Mouse (Mus musculus) liver, adult 2 months (tissue): ENCODE results near the gene Snx13. TPM values are rescaled to one million over a fixed set of nuclear protein-coding genes. Genes with fewer than 3 reads are reported as not detected.

Source experiments
- DNase-seq: peaks from one replicate; pipeline ENCODE4 v3.0.0-alpha.2; 2011; ENCODE audit warnings: low read depth, low spot score; ENCODE audit errors: extremely low read depth
- H3K27ac ChIP-seq: fragments of 200-500 bp; replicated peaks from 2 replicates; pipeline ENCODE4 v1.5.1; 2012; ENCODE audit warnings: low read depth, mild to moderate bottlenecking, control low read depth, inconsistent platforms, low read length; ENCODE audit not compliant: insufficient read depth
- H3K27me3 ChIP-seq: fragments of 200-500 bp; 2 replicates; pipeline ENCODE4 v1.6.1; 2012; ENCODE audit warnings: mild to moderate bottlenecking, moderate library complexity, low read length, inconsistent platforms; ENCODE audit not compliant: control insufficient read depth, insufficient read depth
- H3K36me3 ChIP-seq: fragments of 200-500 bp; 2 replicates; pipeline ENCODE4 v1.6.1; 2012; ENCODE audit warnings: low read length, inconsistent platforms; ENCODE audit not compliant: control insufficient read depth, insufficient read depth
- H3K4me1 ChIP-seq: fragments of 200-500 bp; 2 replicates; pipeline ENCODE4 v1.6.1; 2011; ENCODE audit warnings: low read length; ENCODE audit not compliant: control insufficient read depth, insufficient read depth
- H3K4me3 ChIP-seq: fragments of 200-500 bp; 2 replicates; pipeline ENCODE4 v1.5.1; 2011; ENCODE audit warnings: low read depth, mild to moderate bottlenecking, control low read depth, low read length, moderate library complexity; ENCODE audit not compliant: insufficient read depth
- H3K79me2 ChIP-seq: fragments of 200-500 bp; 2 replicates; pipeline ENCODE4 v1.6.1; 2012; ENCODE audit warnings: inconsistent platforms, mild to moderate bottlenecking, low read length, moderate library complexity; ENCODE audit not compliant: control insufficient read depth, insufficient read depth
- H3K9ac ChIP-seq: fragments of 200-500 bp; 2 replicates; pipeline ENCODE4 v1.6.1; 2012; ENCODE audit warnings: low read depth, mild to moderate bottlenecking, control low read depth, inconsistent platforms, low read length
- CTCF ChIP-seq: fragments of 200-500 bp; IDR thresholded peaks from 2 replicates; pipeline ENCODE4 v1.5.1; 2011; ENCODE audit warnings: low read depth, low read length, control low read depth
- POLR2A ChIP-seq: fragments of 200-500 bp; IDR thresholded peaks from 2 replicates; pipeline ENCODE4 v1.6.1; 2011; ENCODE audit warnings: low read length, control low read depth; ENCODE audit not compliant: insufficient read depth; ENCODE audit errors: extremely low read depth
- WGBS: fragments of 180-500 bp; shearing (Covaris S2); methylation state at CpG from one replicate; pipeline ENCODE4 v1.1.7; 2018; 5-methylcytosine and 5-hydroxymethylcytosine counted together
- polyA plus RNA-seq: library from polyadenylated mRNA; depleted of rRNA; stranded (reverse); fragments of >200 nt; gene quantifications from 2 replicates; pipeline ENCODE4 v1.2.3, GENCODE M21; 2012
- total RNA-seq: library from RNA; depleted of rRNA; stranded (reverse); fragments of >200 nt; gene quantifications from 2 replicates; pipeline ENCODE4 v1.2.3, GENCODE M21; 2014

Gene Snx13
- total and polyA plus RNA-seq, 2 experiments, result 3.5 to 22.3 TPM

DNA sequence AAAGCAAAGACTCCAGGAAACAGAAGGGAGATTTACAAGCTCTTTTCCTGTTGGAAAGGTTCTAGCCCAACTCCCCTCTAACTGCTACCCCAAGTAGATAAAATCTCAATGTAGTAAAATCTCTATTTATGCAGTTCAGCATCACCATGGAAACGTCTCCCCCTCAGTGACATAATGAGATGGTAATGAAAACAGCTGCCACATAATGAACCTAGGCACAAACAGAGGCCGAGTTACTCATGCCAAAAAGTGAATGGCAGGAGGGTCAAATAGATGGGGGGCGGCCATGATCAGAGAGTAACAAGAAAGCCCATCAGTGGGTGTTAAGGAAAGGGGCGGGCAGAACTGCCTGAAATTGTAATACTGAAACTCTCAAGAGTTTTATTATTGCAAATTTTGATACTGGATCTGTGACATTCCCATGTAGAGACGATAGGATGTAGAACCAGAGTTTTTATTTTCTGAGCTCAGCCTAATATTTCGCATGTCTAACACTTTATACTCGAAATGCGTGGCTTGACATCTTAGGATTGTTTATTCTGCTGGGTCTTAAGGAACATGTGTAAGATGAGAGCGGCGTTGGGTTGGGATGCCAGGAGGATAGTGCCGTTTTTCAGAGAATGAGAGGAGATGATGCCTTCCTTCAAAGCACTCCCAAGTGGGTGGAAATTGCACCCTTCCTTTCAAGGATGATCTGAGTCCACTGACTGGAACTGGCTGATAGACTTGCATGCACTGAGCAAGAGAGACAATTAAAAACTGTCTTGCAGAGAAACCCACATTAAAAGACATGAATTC, 38.4 kb upstream of the Snx13 start:
- WGBS, result 87% methylated on average over 11 of the region's 11 CpGs
- no peak overlapping the region for H3K27ac ChIP-seq
- no peaks in the 10 kb centered on the region for H3K79me2 ChIP-seq
- no peak overlapping the region for H3K4me3 ChIP-seq
- no peaks in the 10 kb centered on the region for H3K27me3 ChIP-seq
- no peaks in the 10 kb centered on the region for H3K4me1 ChIP-seq
- no peak overlapping the region for H3K9ac ChIP-seq
- no peaks in the 10 kb centered on the region for H3K36me3 ChIP-seq
- DNase-seq, result no peak
- TF ChIP-seq POLR2A, result no peak
- no peak for TF ChIP-seq CTCF

DNA sequence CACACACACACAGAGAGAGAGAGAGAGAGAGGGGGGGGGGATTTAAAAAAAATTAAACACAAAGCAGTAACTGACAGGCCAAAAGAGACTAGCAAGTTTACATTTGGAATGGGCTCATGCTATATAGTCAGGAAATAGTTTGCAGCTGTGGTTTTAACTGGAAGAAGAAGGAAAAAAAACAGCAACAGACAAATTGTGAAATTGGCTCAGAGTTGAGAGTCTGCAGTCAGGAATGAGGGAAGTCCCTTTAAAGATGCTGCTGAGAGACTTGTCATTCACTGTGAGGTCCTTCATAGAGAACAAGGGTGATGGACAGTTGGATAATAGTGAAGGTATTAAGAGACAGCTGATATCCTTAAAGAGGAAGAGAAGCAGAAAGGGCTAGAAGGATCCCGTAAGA, 35.5 kb upstream of the Snx13 start:
- 98% methylated on average over 1 of the region's 1 CpGs for WGBS
- Histone ChIP-seq H3K4me1 (no peaks in the 10 kb centered on the region), H3K79me2 (no peaks in the 10 kb centered on the region), H3K9ac (no peak overlapping the region), H3K4me3 (no peak overlapping the region), H3K36me3 (no peaks in the 10 kb centered on the region), H3K27me3 (no peaks in the 10 kb centered on the region), H3K27ac (no peak overlapping the region)
- TF ChIP-seq CTCF (no peak), POLR2A (no peak)
- DNase-seq, result no peak

DNA sequence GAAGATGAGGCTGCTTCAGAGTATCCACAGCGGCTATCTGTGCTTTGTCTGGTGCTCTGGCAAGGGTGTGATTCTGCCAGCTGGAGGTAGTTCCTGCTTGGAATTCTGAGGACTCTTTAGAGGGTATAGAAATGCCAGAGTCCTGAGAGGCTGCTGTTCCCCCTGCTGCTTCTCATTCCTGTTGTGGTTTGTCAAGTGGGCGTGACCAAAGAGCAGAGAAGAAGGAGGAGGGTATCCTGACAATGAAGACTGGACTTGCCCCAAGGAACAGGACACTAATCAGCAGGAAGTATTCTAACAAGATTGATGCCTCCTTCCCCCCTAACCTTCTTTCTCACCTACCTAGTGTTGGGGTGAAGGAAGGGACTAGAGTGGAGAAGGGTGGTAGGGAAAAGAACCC, 33.0 kb upstream of the Snx13 start:
- no peak for DNase-seq
- Histone ChIP-seq H3K9ac (no peak overlapping the region), H3K79me2 (no peaks in the 10 kb centered on the region), H3K4me1 (no peaks in the 10 kb centered on the region), H3K27ac (no peak overlapping the region), H3K4me3 (no peak overlapping the region), H3K27me3 (no peaks in the 10 kb centered on the region), H3K36me3 (no peaks in the 10 kb centered on the region)
- TF ChIP-seq CTCF (no peak), POLR2A (no peak)
- 87% methylated on average over 2 of the region's 2 CpGs for WGBS

DNA sequence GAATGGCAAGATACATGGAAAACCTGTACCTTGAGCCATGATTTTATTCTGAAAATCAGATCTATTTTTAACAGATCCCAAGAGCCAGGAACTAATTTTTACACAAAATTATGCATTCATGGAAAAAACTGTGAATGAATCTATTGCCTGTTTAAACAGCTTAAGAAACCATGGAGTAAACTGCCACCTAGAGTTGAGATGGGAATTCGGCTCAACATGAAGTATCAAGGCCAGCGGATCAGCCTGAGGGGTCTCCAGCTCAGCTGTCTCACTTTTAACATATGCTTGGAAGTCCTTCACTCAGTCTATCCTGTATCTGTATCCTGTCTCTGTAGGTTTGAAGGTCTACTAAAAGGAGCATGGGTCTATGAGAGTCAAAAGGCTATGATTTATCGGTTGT, 30.9 kb upstream of the Snx13 start:
- 69% methylated on average over 3 of the region's 3 CpGs for WGBS
- TF ChIP-seq CTCF (no peak), POLR2A (no peak)

DNA sequence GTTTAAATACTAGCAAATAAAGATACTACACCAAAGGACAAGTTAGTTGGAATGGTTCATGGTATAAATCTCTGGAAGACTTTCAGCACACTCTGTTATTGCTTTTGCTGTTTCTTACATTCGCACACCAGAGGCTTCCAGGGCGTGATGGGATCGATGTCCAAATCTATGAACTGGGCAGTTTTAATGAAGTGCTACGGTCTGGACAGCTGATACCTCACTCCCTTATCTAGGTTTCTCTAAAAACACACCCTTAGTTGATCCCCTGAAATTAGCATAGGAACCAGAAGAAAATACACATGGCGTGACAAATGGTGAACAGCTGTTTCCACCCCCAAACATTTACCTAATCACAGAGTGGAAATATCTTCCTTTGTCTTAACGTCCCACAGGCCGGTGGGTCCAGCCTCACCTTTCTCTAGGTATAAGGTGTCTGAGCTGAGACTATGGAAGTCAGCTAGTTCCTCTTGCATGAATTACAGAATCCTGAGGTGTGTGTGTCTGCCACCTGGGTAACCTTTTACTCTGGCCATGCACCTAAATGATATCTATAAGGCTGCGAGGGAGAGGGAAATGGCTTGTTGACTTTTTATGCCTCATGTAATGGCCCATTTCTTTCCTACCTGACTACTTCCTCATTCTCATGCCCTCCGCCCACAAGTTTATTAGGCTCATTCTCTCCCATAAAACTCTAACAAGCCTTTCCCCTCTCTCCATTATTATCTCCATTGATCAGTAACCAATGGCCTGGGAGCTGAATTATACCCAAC, 30.3 kb upstream of the Snx13 start:
- H3K4me3 ChIP-seq, result no peak overlapping the region
- H3K4me1 ChIP-seq, result no peaks in the 10 kb centered on the region
- TF ChIP-seq CTCF (no peak), POLR2A (no peak)
- WGBS, result 94% methylated on average over 9 of the region's 9 CpGs
- no peaks in the 10 kb centered on the region for H3K79me2 ChIP-seq
- no peak overlapping the region for H3K9ac ChIP-seq
- H3K27ac ChIP-seq, result no peak overlapping the region
- H3K36me3 ChIP-seq, result no peaks in the 10 kb centered on the region
- DNase-seq, result no peak
- no peaks in the 10 kb centered on the region for H3K27me3 ChIP-seq

More for the DNA sequence above, 30.9 kb upstream of the Snx13 start:
- no peak overlapping the region for H3K27ac ChIP-seq
- DNase-seq, result peak; percentile 26
- H3K9ac ChIP-seq, result no peak overlapping the region
- no peaks in the 10 kb centered on the region for H3K4me1 ChIP-seq
- no peaks in the 10 kb centered on the region for H3K79me2 ChIP-seq
- no peaks in the 10 kb centered on the region for H3K36me3 ChIP-seq
- H3K27me3 ChIP-seq, result no peaks in the 10 kb centered on the region
- H3K4me3 ChIP-seq, result no peak overlapping the region
